Mouse (Mus musculus) retina, postnatal 7 days (tissue): ENCODE data around the gene Fblim1.
A peak's percentile ranks its signal among the peaks of the same experiment; 100 is the strongest.
"Not testable (repeated sequence)": the region's sequence is repeated elsewhere in the genome, so short reads cannot be mapped to it uniquely, and the experiment has no call there.

Experiments used
- DNase-seq: peaks from one replicate; pipeline ENCODE4 v3.0.0-alpha.2; 2012; ENCODE audit warnings: low read depth, low spot score

The Fblim1 gene

GRCm38 (mm10) chr4:141567174-141567573 is 38.7 kb downstream of the Fblim1 start:
- DNase-seq = not testable (repeated sequence)

GRCm38 (mm10) chr4:141566187-141566586 is 39.7 kb downstream of the Fblim1 start:
- no peak for DNase-seq

GRCm38 (mm10) chr4:141565325-141565724 is 40.6 kb downstream of the Fblim1 start:
- DNase-seq = no peak

- DNase-seq = no peak
Observed at GRCm38 (mm10) chr4:141564660-141565059, 41.2 kb downstream of the Fblim1 start.

GRCm38 (mm10) chr4:141564209-141564608 is 41.7 kb downstream of the Fblim1 start:
- DNase-seq = no peak

- no peak for DNase-seq
Observed at GRCm38 (mm10) chr4:141562281-141562680, 43.6 kb downstream of the Fblim1 start.

- DNase-seq = not testable (repeated sequence)
Observed at GRCm38 (mm10) chr4:141561331-141561919, 44.5 kb downstream of the Fblim1 start.

GRCm38 (mm10) chr4:141559898-141560263 is 46.0 kb downstream of the Fblim1 start:
- peak; percentile 73 for DNase-seq

GRCm38 (mm10) chr4:141559131-141559897 is 46.6 kb downstream of the Fblim1 start:
- DNase-seq = peak; percentile 56

- DNase-seq = no peak
Observed at GRCm38 (mm10) chr4:141558658-141559057, 47.2 kb downstream of the Fblim1 start.

- not testable (repeated sequence) for DNase-seq
Observed at GRCm38 (mm10) chr4:141556163-141556562, 49.7 kb downstream of the Fblim1 start.

- not testable (repeated sequence) for DNase-seq
Observed at GRCm38 (mm10) chr4:141554255-141554865, 51.5 kb downstream of the Fblim1 start.

- no peak for DNase-seq
Observed at GRCm38 (mm10) chr4:141552484-141552883, 53.4 kb downstream of the Fblim1 start.

GRCm38 (mm10) chr4:141547299-141547698 is 58.6 kb downstream of the Fblim1 start:
- no peak for DNase-seq

- peak; percentile 69 for DNase-seq
Observed at GRCm38 (mm10) chr4:141546334-141547200, 59.3 kb downstream of the Fblim1 start.

GRCm38 (mm10) chr4:141545743-141546333 is 60.1 kb downstream of the Fblim1 start:
- DNase-seq = peak; percentile 99

- no peak for DNase-seq
Observed at GRCm38 (mm10) chr4:141545071-141545742, 60.7 kb downstream of the Fblim1 start.

GRCm38 (mm10) chr4:141544536-141544935 is 61.4 kb downstream of the Fblim1 start:
- no peak for DNase-seq

GRCm38 (mm10) chr4:141543593-141543992 is 62.3 kb downstream of the Fblim1 start:
- DNase-seq = no peak

GRCm38 (mm10) chr4:141541851-141542250 is 64.0 kb downstream of the Fblim1 start:
- DNase-seq = no peak

- DNase-seq = no peak
Observed at GRCm38 (mm10) chr4:141540844-141541243, 65.1 kb downstream of the Fblim1 start.
